Mouse (Mus musculus) spleen, embryonic (tissue): ENCODE data around the gene Ankef1.

ENCODE experiments used
- CTCF ChIA-PET: fragments of 350-600 bp; sonication (Branson Sonifier 250); formaldehyde crosslinking; loops from one replicate; lab custom pipeline; 2022; lab: Charles Lee

Gene Ankef1

DNA sequence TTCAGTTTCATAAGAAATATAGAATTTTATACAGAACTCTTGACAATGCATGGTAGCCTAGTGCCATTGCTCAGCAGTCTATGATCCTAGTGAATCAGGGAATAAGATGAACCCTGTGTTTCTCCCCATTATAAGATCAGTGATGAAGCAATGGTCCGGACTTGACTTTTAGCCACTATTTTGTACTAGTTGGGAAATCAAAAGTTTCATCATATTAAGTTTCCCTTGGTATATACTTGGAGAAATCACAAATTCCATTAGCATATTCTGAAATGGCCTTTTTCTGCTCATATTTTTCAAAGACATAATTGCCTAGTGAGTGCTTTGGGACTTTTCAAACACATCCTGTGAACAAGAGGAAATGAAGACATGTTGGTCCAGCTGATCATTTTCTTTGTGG is at the start of gene Ankef1:
Gene Ankef1, plus strand, starts transcription at position 260 of the 400 bp plus-strand sequence.
- CTCF ChIA-PET, result no interaction called here

DNA sequence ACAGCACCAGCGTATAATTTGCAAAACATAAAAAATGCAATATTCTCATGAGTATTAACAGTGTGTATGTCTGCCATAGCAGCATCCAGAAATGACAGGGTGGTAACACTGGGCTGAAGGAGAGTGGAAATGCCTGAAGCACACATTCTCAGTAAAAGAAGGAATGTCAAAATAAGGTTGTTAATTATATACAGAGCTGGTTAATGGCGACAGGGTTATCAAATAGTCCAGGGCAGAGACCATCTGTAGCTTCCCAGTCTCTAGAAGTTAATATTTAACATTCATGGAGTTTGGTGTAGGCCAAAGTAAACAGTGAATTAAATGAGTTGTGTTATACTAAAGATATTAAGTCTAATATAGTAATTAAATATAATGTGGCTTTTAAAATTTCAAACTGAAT is 45.2 kb upstream of the Ankef1 start:
- CTCF ChIA-PET, result no interaction called here

DNA sequence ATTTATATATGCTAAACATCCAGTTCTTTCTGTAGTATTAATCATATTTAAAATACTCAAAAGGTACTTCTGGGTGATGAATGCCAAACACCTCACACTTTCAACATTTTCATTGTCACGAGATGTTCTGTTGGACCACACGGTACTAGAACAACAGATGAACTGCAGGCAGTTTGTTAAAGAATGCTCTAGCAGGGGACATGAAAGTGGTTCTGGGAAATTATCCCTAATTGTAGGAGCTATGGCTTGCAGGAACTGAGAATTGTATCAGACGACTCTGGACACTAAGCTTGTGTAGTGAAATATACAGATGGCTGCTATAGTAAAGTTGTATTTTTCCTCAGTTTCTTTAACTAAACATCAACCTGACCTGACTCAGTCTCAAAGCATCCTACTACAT is 44.8 kb upstream of the Ankef1 start:
- CTCF ChIA-PET, result no interaction called here

DNA sequence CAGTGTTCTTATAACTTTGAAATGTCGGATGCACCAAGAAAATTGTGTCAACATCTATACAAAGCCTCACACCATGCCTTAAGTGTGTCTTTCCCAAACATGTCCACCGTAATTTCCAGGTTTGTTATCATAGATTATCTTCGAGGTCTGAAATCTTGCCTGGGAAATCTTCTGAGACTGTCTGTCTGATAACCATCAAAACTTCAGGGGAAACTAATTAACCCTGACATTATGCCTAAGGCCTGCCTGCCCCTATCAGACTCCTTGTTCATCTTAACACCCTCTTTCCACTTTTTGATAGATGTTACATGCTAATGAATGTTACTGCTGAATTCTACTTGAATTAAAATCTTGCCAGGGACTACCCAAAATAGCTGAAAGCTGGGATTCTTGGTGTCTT is 24.1 kb upstream of the Ankef1 start:
- CTCF ChIA-PET, result no interaction called here

DNA sequence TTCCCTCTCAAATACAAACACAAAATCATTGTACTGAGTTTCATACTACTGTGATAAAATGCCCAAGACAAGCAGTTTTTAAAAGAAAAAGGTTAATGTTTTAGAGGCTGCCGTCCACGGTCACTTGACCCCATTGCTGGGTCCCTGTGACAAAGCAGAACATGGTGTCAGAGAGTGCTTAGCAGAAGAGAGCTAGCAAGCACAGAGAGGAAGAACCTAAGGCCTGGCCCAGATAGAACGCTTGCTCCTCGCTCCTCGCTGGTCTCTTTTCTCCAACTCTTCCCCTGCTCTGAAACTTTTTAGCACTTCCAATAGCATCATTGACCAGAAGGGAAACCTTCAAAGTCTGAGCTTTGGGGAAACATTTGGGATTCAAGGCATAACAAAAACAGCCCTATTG is 19.4 kb upstream of the Ankef1 start:
- CTCF ChIA-PET, result no interaction called here

DNA sequence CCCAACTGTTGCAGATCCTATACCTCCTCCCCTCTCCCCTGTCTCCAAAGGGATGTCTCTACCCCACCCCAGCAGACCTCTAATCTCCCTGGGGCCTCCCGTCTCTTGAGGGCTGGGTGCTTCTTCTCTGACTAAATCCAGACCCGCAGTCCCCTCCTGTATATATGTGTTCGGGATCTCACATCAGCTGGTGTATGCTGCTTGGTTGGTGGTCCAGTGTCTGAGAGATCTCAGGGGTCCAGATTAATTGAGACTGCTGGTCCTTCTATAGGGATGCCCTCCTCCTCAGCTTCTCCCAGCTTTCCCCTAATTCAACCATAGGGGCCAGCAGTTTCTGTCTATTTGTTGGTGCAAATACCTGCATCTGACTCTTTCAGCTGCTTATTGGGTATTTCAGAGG is 18.7 kb upstream of the Ankef1 start:
- CTCF ChIA-PET, result no interaction called here

DNA sequence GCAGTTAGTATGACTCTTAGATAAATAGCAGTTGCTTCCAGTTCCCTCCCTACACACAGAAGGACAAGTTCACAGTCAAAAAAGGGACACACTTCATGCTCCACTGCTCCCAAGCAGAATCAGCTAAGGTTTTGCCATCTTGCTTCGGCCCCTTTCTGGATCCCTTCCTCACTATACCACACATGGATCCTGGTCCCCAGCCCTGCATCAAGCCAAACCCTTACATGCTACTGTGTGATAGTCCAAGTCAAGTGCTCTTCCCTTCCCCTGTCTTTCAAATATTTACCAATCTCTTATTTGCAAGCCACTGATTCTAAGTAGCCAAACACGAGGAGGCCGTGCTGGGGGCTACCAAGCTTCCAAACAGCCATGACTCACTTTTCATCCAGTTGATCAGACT is 16.8 kb upstream of the Ankef1 start:
- CTCF ChIA-PET, result no interaction called here

DNA sequence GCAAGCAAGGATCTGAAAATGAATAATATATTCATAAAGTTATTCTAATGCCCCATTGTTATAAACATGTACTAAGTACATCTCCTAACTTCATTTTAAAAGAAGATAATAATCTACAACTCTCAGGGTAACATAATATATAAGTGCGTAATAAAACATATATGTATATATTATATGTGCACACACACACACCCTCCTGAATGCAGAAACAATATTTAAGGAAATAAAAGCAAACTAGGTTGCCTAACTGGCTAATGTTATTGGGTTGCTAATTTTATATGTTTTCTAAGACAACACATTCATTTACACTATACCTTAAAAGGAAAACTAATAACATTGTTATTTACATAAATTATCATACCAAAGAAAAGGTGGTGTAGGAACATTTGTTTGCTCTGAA is 16.3 kb upstream of the Ankef1 start:
- CTCF ChIA-PET, result no interaction called here

DNA sequence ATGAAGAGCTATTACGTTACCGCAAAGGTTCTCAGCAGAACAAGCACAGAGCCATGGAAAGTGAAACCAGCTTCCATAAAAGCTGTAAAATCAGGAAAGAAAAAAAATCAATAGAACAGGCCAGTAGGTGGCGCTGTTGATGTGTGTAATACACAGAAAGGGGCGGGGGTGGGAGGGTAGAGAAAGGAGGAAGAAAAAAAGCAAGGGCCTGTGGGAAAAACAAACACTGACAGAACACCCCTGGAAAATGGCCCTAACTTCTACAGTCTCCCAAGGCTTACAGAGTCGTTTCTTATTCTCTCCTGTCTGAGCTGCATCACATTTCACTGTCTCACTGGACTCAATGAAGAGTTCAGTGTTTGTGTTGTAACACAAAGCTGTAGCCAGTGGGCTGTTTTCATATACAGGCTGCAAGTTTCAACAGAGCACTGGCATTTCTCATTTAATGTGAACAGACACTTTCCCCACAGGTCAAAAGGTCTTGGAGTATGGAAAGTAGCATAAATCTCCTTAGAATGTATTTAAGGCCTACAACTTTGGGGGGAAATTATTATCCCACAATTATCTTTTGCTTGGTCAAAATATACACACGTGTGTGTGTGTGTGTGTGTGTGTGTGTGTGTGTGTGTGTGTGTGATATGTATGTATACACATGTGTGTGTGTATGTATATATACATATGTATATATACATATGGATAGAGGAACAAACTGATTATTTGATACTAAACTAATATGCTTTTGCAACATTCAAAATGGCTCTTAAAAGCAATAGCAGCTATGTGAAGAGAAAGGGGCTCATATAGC is 15.7 kb upstream of the Ankef1 start:
- CTCF ChIA-PET, result no interaction called here

DNA sequence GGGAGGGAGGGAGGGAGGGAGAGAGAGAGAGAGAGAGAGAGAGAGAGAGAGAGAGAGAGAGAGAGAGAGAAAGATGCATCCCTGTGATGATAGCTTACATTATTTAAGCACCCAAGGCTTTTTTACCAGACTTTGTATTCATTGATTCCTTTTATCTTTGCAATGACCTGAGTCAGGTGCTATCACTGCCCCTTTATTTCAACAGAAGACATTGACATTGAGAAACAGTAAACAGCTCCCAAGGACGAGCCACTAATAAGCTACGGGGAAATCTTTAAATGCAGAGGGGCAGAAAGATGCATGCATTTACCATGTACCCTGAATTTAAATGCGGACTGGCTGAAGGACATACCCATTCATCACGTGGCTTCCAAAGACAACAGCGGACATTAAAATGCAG is 14.7 kb upstream of the Ankef1 start:
- CTCF ChIA-PET, result no interaction called here

DNA sequence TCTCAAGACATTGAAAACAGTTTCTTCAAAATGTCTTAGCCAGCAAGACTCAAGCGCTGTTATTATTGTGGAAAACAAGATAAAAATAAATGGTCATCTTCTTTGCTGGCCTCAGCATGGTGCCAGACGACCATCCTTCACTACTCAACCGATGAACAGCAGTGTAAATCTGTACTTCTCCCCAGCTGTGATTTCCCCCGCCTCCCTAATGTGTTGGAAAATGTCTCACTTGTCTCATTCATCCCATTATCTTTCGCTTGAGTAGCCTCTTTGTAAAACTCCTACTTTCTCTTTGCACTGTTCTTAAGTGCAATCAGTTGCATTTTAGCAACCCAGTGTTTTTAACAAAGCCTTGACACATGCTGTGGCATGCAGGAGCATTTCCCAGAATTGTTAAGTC is 9.4 kb downstream of the Ankef1 start:
- CTCF ChIA-PET, result no interaction called here

DNA sequence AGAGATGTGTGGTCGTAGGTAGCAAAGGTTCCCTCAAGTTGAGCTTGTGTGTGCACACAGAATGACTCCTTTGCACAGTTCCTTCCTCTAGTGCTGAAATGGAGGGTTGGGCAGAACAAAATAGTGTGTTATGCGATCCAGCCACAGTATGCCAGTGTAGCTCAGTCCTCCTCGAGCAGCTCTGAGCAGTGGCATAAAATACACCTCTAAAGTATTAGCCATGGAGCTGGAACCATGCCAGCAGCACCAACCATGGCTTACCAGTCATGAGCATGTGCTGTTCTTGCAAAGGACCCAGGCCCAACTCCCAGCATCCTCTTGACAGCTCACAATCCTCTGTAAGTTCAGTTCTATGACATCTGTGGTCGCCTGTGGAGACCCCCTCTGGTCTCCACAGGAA is 10.0 kb downstream of the Ankef1 start:
- CTCF ChIA-PET, result no interaction called here

DNA sequence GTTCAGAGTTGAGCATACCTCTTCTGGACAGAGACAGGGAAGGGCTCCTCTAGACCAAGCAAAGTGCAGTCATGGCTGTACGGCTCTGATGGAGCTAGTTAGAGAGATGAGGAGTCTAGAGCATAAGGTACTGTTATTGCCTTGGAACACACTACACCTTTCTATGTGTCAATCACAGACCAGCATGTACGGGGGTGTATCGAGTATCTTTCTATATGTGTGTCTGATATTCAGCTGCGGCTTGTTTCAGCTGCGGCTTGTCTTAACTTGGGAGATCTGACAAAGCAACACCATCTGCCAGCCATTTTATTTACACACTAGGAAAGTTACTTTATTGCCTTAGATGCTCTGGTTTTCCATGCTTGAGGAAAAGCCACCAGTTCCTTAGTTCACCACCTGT is 11.1 kb downstream of the Ankef1 start:
- CTCF ChIA-PET, result no interaction called here

DNA sequence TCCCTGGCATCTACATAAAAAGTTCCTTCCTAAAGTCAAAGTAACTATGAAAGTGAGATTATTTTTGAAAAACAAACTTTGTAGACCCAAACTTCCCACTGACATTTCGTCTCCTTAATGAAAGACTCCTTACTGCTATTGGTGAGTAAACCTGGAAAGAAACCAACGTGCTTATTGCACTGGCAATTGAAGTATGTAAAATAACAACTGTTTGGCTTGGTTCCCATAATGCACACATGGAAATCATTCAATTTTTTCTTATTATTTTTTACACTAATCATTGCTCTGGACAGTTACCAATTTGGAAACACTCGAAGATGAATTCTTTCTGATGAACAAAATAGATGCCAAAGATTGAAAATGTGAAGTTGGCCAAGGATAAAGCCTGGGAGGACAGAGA is 12.1 kb downstream of the Ankef1 start:
- CTCF ChIA-PET, result no interaction called here

DNA sequence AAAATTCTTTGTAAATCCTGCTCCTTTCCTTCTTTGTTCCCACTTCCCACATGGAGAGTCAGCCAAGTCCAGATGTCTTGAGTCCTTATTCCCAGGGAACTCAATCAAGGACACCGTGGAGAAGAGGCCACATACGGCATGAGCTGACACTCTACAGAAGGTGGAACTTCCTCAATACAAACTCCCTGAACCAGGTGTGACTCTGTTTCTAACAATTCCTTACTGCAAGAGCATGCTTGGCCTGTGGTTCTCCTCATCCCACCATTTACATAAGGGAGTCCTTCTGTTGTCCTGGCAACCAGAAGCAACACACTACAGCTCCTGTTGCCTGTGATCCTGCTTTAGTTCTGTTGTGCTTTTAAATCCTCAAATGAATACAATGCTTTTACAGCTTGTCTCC is 13.8 kb downstream of the Ankef1 start:
- CTCF ChIA-PET, result no interaction called here

DNA sequence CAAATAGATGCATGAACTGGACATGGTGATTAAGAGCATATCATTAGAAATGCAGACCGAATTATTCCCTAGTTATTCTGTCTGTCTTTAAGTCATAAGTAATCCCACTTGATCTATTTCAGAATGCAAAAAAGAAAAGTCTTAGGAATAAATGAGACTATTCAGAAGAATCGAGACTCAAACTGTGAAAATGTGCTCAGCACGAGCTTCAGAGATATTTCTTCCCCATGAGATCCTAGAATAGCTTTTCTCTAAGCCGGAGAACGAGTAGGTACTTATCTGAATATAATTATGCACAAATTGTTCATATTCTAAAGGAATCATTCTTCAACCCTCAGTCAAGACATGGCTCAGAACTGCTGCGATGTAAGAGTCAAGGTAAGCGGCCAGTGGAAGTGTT is 27.2 kb downstream of the Ankef1 start:
- CTCF ChIA-PET, result no interaction called here

DNA sequence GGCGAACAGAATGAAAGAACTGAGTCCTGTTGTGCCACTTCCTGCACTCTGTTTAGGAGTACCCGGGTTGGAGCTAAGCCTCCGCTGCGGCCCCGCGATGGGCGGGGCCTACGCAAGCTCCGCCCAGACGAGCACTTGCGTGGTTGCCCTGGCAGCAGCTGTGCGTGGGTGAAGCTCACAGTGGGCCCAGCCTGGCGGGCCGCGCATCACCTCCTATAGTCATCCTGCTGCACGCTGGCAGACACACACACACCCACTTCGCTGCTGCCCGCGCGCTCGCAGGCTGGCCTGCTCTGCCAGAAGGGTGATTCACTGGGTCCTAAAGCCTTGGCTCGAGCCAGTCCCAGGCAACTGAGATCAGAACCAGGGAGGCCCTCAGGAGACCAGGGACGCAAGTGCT is 30.3 kb downstream of the Ankef1 start:
- CTCF ChIA-PET, result no interaction called here

DNA sequence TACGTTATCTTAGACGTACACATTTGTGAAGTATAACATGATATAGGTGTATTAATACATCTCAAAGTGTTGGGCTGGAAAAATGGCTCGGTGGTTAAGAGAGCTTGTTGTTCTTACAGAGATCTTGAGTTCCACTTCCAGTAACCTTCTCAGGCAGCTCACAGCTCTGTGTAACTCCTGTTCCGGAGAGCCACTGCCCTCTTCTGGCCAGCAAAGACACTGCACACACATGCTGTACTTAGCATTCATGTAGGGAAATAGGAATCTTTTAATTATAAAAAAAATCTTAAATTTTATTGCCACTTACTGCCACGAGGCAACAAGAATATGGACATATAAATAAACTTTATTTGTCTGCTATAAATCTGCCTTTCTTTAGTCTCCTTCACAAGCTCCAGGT is 56.3 kb downstream of the Ankef1 start:
- CTCF ChIA-PET, result no interaction called here

DNA sequence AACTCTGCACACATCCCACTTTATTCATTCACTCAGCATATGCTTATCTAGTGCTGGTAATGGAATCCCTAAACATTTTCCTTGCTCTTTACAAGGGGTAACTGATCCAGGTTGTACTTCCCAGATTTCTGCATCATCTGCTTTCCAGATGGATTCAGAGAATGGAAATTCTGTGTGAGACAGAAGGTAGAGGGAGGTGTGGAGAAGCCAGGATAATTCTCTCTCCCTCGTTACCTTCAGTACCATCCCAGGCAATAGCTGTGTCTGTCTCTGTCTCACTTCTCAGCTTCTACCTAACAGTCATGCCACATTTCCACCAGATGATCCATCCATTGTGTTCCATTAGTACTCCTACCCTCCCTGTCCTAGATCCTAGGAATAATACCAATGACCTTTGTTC is 60.6 kb downstream of the Ankef1 start:
- CTCF ChIA-PET, result no interaction called here

DNA sequence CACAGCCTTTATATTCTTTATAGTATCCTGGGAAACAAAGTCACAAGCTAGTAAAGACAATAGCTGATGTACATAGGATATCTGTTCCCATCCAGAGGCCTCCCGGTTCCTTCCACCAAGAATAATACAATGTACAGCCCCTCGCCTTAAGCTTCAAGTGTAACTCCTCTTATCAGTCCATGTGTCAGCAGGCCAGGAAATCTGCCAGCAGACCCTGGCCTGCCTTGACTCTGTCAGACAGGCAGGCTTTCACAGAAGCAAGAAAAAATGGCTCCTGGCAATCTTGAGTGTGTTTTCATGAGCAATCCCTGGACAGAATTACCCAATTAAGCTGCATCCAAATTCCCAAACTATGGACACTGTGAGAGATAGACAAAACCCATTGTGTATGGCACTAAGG is 69.1 kb downstream of the Ankef1 start:
- CTCF ChIA-PET, result no interaction called here

DNA sequence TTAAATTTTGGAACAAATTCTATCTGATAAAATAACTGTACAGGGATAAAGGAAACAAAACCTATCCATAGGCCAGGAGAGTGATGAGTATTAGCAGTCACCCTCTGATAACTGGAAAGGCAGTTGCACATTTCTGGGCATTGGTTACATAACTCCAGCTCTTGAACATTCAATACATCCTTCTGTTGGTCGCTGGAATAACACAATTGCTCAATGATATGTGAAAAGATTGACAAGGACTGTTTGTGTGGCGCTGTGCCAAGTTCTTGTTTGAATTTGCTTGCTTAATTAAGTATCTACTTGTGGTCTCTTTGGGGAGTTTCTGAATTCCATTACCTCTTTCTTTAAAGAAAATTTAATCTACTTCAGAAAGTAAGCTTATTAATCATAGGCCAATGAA is 81.1 kb downstream of the Ankef1 start:
- CTCF ChIA-PET, result no interaction called here

DNA sequence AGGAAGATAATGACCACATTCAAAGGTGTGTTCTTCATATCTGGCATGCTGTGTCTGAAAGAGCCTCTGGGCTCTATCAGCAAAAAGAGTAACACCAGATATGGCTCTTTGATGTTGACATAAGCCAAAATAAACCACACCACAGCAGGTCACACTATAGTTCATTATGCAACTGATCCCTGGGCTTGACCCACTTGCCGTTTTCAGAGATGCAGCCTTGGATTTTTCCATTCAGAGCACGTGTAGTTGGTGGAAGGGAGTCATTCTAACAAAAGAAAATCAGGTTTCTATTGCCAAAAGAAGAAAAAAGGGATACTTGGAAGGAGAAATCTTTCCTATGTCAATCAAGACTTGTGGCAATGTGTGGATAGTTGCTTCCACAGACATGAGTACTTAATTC is 87.1 kb downstream of the Ankef1 start:
- CTCF ChIA-PET, result no interaction called here

DNA sequence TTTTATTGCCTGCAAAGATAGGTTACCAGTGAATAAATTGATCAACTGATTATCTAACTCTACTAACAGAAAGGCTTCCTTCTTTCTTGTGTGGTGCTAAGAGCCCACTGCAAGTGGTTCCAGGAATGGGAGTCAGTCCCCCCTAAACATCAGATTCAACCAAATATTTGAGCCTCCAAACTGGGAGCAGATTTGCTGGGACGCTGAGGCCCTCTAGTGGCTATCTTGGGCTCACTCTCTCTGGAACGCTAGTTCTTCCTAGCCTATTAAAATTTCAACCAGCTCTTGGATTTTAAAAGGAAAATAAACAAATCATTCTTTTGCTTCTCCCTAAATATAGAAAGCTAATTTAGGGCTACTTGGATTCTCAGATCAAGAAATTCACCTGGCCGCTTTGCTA is 94.7 kb downstream of the Ankef1 start:
- CTCF ChIA-PET, result no interaction called here

DNA sequence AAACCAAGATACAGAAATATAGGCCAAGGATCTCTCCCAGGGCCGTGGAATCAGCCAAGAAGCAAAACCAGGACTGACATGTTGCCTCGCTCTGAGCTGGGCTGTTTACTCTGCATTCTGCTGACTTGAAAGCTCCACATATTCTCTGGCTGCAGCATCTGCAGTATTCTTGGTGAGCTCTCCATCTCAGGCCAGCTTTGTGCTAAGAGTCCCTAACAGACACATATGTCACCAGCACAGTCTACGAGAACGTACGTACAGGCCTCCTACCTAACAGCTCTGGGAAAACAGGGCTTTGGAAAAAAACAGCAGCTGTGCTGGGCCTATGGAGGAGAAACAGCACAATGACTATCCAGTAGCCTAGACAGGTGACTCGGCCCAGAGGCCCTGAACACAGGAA is 97.0 kb downstream of the Ankef1 start:
- CTCF ChIA-PET, result no interaction called here
